Mouse (Mus musculus): Measurements from ENCODE around the gene Zswim3. TPM values are rescaled to one million over a fixed set of nuclear protein-coding genes. Genes with fewer than 3 reads are reported as not detected.

Zswim3 gene
- total and polyA plus RNA-seq, 2 experiments: 0.82 to 0.83 TPM

DNA sequence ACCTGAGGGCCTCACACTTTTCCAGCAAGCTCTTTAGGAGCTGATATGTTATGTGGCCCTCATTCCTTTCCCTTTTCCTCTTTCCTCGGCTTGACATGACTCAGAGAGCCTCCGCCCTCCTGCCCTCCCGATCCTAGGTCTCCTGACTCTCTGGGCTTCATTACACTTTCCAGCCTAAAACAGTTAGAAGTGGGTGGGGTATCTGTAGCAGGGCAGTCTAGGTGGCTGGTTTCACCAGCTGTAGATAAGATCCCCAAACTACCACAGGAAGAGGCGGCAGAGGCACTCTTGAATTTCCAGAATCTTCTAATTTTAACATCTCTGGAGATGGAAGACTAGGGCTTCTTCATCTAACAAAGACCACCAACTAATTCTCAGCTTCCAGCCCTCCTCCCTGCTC is 59.7 kb downstream of the Zswim3 start:
- Histone ChIP-seq H3K9ac (ENCODE audit: low read depth, low read length) (no peak overlapping the region), H3K4me3 (ENCODE audit: insufficient read depth, low read depth, low read length) (no peak overlapping the region), H3K79me2 (ENCODE audit: control insufficient read depth, insufficient read depth, low read length) (no peaks in the 10 kb centered on the region), H3K27me3 (ENCODE audit: control insufficient read depth, insufficient read depth, low read length) (no peaks in the 10 kb centered on the region), H3K36me3 (ENCODE audit: control insufficient read depth, insufficient read depth, low read length) (no peaks in the 10 kb centered on the region), H3K27ac (replicated peaks; ENCODE audit: insufficient read depth, low read depth, low read length) (no peak overlapping the region), H3K4me1 (ENCODE audit: control insufficient read depth, insufficient read depth, low read length) (peaks cover 4% of the 10 kb centered on the region; the same call in 1 of the 2 replicates)
- TF ChIP-seq POLR2A (IDR thresholded peaks at IDR 0.05; ENCODE audit: extremely low read depth, insufficient read depth, low read length): no peak
- TF ChIP-seq CTCF (IDR thresholded peaks at IDR 0.05; ENCODE audit: low read depth, low read length): no peak
- WGBS: 78% methylated on average over 4 of the region's 4 CpGs
- no peak for DNase-seq (ENCODE audit: extremely low read depth, low read depth, low spot score)

DNA sequence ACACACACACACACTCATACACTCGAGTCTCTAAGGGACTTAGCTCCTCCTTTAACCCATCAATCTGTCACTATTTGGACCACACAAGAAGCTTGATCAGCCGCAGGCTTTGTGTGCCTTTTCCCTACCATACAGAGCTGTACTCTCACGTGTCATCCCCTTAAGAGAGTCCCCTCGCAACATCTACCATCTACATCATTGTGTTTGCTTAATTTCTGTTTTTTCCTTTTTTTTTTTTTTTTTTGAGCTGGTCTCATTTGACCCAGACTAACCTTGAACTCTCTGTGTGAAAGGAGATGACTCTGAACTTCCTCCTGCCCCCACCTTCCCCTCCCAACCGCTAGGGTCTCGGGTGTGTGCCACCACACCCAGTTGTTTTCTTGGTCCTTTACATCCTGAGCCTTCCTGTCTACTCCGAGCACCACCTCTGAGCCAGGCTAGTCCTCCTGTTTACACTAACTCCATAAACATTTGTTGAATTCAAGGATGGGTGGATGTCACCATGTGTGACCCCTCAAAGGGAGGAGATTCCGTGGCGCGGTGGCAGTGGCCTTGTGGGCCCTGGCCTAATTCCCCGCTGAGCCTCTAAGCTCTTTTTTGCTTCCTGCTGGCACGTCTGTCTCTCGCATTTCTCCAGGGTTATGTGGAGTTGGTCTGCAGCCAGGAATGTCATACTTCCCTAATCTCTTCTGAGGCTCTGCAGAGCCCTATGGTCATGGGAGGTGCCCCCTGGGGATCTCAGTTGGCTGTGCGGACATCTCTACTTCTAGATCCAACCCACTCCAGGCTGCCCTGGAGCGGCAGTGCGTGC is 62.0 kb downstream of the Zswim3 start:
- peaks cover 4% of the 10 kb centered on the region; the same call in 1 of the 2 replicates for H3K4me1 ChIP-seq (ENCODE audit: control insufficient read depth, insufficient read depth, low read length)
- H3K27ac ChIP-seq (replicated peaks; ENCODE audit: insufficient read depth, low read depth, low read length): peak overlapping the region; percentile 33
- no peaks in the 10 kb centered on the region for H3K36me3 ChIP-seq (ENCODE audit: control insufficient read depth, insufficient read depth, low read length)
- DNase-seq (ENCODE audit: extremely low read depth, low read depth, low spot score): peak; percentile 61
- peak overlapping the region; percentile 14; the same call in 1 of the 2 replicates for H3K9ac ChIP-seq (ENCODE audit: low read depth, low read length)
- TF ChIP-seq POLR2A (IDR thresholded peaks at IDR 0.05; ENCODE audit: extremely low read depth, insufficient read depth, low read length): no peak
- TF ChIP-seq CTCF (IDR thresholded peaks at IDR 0.05; ENCODE audit: low read depth, low read length): no peak
- no peaks in the 10 kb centered on the region for H3K79me2 ChIP-seq (ENCODE audit: control insufficient read depth, insufficient read depth, low read length)
- WGBS: 52% methylated on average over 16 of the region's 16 CpGs
- H3K4me3 ChIP-seq (ENCODE audit: insufficient read depth, low read depth, low read length): no peak overlapping the region
- H3K27me3 ChIP-seq (ENCODE audit: control insufficient read depth, insufficient read depth, low read length): no peaks in the 10 kb centered on the region

DNA sequence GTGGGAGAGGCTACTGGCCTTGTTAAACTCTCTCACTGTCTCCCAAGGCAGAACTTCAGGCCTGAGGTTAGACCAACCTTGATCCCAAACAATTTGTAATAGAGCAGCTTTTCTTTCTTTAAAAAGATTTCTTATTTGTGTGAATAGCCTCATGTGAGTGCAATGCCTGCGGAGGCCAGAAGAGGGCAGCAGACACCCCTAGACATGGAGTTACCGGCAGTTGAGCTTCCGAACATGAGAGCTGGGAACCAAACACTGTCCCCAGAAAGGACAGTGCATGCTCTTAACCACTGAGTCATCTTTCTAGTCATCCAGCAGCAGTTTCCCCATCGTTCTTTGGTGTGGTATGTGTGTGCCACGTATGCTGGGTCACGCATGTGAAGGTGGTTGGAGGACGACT is 62.7 kb downstream of the Zswim3 start:
- Histone ChIP-seq H3K4me1 (ENCODE audit: control insufficient read depth, insufficient read depth, low read length) (peaks cover 4% of the 10 kb centered on the region; the same call in 1 of the 2 replicates), H3K4me3 (ENCODE audit: insufficient read depth, low read depth, low read length) (no peak overlapping the region), H3K79me2 (ENCODE audit: control insufficient read depth, insufficient read depth, low read length) (no peaks in the 10 kb centered on the region), H3K9ac (ENCODE audit: low read depth, low read length) (no peak overlapping the region), H3K27ac (replicated peaks; ENCODE audit: insufficient read depth, low read depth, low read length) (peak overlapping the region; percentile 33), H3K36me3 (ENCODE audit: control insufficient read depth, insufficient read depth, low read length) (no peaks in the 10 kb centered on the region), H3K27me3 (ENCODE audit: control insufficient read depth, insufficient read depth, low read length) (no peaks in the 10 kb centered on the region)
- TF ChIP-seq CTCF (IDR thresholded peaks at IDR 0.05; ENCODE audit: low read depth, low read length) (peak; percentile 75), POLR2A (IDR thresholded peaks at IDR 0.05; ENCODE audit: extremely low read depth, insufficient read depth, low read length) (no peak)
- DNase-seq (ENCODE audit: extremely low read depth, low read depth, low spot score): no peak
- 88% methylated on average over 7 of the region's 7 CpGs for WGBS

- peaks cover 4% of the 10 kb centered on the region; the same call in 1 of the 2 replicates for H3K4me1 ChIP-seq (ENCODE audit: control insufficient read depth, insufficient read depth, low read length)
- H3K79me2 ChIP-seq (ENCODE audit: control insufficient read depth, insufficient read depth, low read length): no peaks in the 10 kb centered on the region
- no peak for TF ChIP-seq POLR2A (IDR thresholded peaks at IDR 0.05; ENCODE audit: extremely low read depth, insufficient read depth, low read length)
- no peak overlapping the region for H3K4me3 ChIP-seq (ENCODE audit: insufficient read depth, low read depth, low read length)
- peak; percentile 51 for DNase-seq (ENCODE audit: extremely low read depth, low read depth, low spot score)
- H3K9ac ChIP-seq (ENCODE audit: low read depth, low read length): no peak overlapping the region
- H3K27ac ChIP-seq (replicated peaks; ENCODE audit: insufficient read depth, low read depth, low read length): no peak overlapping the region
- H3K36me3 ChIP-seq (ENCODE audit: control insufficient read depth, insufficient read depth, low read length): no peaks in the 10 kb centered on the region
- WGBS: 76% methylated on average over 7 of the region's 7 CpGs
- H3K27me3 ChIP-seq (ENCODE audit: control insufficient read depth, insufficient read depth, low read length): no peaks in the 10 kb centered on the region
Measured at GRCm38 (mm10) chr2:164868491-164868890, 63.6 kb downstream of the Zswim3 start.

Other genes with a start within 250 kb of the Zswim3 start
- gene Wfdc2, start 242.7 kb upstream of the Zswim3 start, total RNA-seq (2014; rRNA removed): 4.6 and 8.5 TPM in 2 replicates
- 9.9 and 18.9 TPM in 2 replicates for gene Wfdc2, start 242.7 kb upstream of the Zswim3 start, polyA plus RNA-seq (2012; rRNA removed)
- gene Spint3, start 231.6 kb upstream of the Zswim3 start, total RNA-seq (2014; rRNA removed): not detected in 2 replicates
- gene Spint3, start 231.6 kb upstream of the Zswim3 start, polyA plus RNA-seq (2012; rRNA removed): not detected in 2 replicates
- gene Wfdc6a, start 219.7 kb upstream of the Zswim3 start, total RNA-seq (2014; rRNA removed): not detected in 2 replicates
- 0.11 TPM in 1 of 2 replicates, not detected in the other for gene Wfdc6a, start 219.7 kb upstream of the Zswim3 start, polyA plus RNA-seq (2012; rRNA removed)
- gene Eppin, start 211.5 kb upstream of the Zswim3 start, total RNA-seq (2014; rRNA removed): not detected in 2 replicates
- not detected in 2 replicates for gene Eppin, start 211.5 kb upstream of the Zswim3 start, polyA plus RNA-seq (2012; rRNA removed)
- not detected in 2 replicates for gene Wfdc6b, start 191.6 kb upstream of the Zswim3 start, total RNA-seq (2014; rRNA removed)
- gene Wfdc6b, start 191.6 kb upstream of the Zswim3 start, polyA plus RNA-seq (2012; rRNA removed): not detected in 2 replicates
- gene Wfdc8, start 191.5 kb upstream of the Zswim3 start, total RNA-seq (2014; rRNA removed): not detected in 2 replicates
- gene Wfdc8, start 191.5 kb upstream of the Zswim3 start, polyA plus RNA-seq (2012; rRNA removed): not detected in 2 replicates
- gene Wfdc16, start 166.3 kb upstream of the Zswim3 start, total RNA-seq (2014; rRNA removed): not detected in 2 replicates
- gene Wfdc16, start 166.3 kb upstream of the Zswim3 start, polyA plus RNA-seq (2012; rRNA removed): 0.07 TPM in 1 of 2 replicates, not detected in the other
- gene Wfdc10, start 149.1 kb upstream of the Zswim3 start, total RNA-seq (2014; rRNA removed): not detected in 2 replicates
- gene Wfdc10, start 149.1 kb upstream of the Zswim3 start, polyA plus RNA-seq (2012; rRNA removed): not detected in 2 replicates
- not detected in 2 replicates for gene Wfdc9, start 148.5 kb upstream of the Zswim3 start, total RNA-seq (2014; rRNA removed)
- not detected in 2 replicates for gene Wfdc9, start 148.5 kb upstream of the Zswim3 start, polyA plus RNA-seq (2012; rRNA removed)
- gene Wfdc11, start 131.0 kb upstream of the Zswim3 start, total RNA-seq (2014; rRNA removed): not detected in 2 replicates
- not detected in 2 replicates for gene Wfdc11, start 131.0 kb upstream of the Zswim3 start, polyA plus RNA-seq (2012; rRNA removed)
- gene Wfdc13, start 120.0 kb upstream of the Zswim3 start, total RNA-seq (2014; rRNA removed): not detected in 2 replicates
- not detected in 2 replicates for gene Wfdc13, start 120.0 kb upstream of the Zswim3 start, polyA plus RNA-seq (2012; rRNA removed)
- not detected in 2 replicates for gene Spint4, start 106.6 kb upstream of the Zswim3 start, total RNA-seq (2014; rRNA removed)
- gene Spint4, start 106.6 kb upstream of the Zswim3 start, polyA plus RNA-seq (2012; rRNA removed): not detected in 2 replicates
- gene Spint5, start 89.8 kb upstream of the Zswim3 start, total RNA-seq (2014; rRNA removed): not detected in 2 replicates
- gene Spint5, start 89.8 kb upstream of the Zswim3 start, polyA plus RNA-seq (2012; rRNA removed): not detected in 2 replicates
- 0.09 and 0.81 TPM in 2 replicates for gene Wfdc3, start 59.2 kb upstream of the Zswim3 start, total RNA-seq (2014; rRNA removed)
- gene Wfdc3, start 59.2 kb upstream of the Zswim3 start, polyA plus RNA-seq (2012; rRNA removed): 0.07 and 0.21 TPM in 2 replicates
- gene Dnttip1, start 59.1 kb upstream of the Zswim3 start, total RNA-seq (2014; rRNA removed): 11.8 and 12.9 TPM in 2 replicates
- gene Dnttip1, start 59.1 kb upstream of the Zswim3 start, polyA plus RNA-seq (2012; rRNA removed): 11.9 and 17.6 TPM in 2 replicates
- 0.18 and 1.9 TPM in 2 replicates for gene Ube2c, start 35.2 kb upstream of the Zswim3 start, total RNA-seq (2014; rRNA removed)
- 1.2 and 1.5 TPM in 2 replicates for gene Ube2c, start 35.2 kb upstream of the Zswim3 start, polyA plus RNA-seq (2012; rRNA removed)
- 6.1 TPM in 1 of 2 replicates, not detected in the other for gene Tnnc2, start 25.1 kb upstream of the Zswim3 start, total RNA-seq (2014; rRNA removed)
- gene Tnnc2, start 25.1 kb upstream of the Zswim3 start, polyA plus RNA-seq (2012; rRNA removed): not detected in 2 replicates
- gene Snx21, start 19.3 kb upstream of the Zswim3 start, total RNA-seq (2014; rRNA removed): 10.8 and 12.6 TPM in 2 replicates
- 14.4 and 14.6 TPM in 2 replicates for gene Snx21, start 19.3 kb upstream of the Zswim3 start, polyA plus RNA-seq (2012; rRNA removed)
- gene Acot8, start 216 bp upstream of the Zswim3 start, total RNA-seq (2014; rRNA removed): 19.4 and 25.8 TPM in 2 replicates
- 46.1 and 53.2 TPM in 2 replicates for gene Acot8, start 216 bp upstream of the Zswim3 start, polyA plus RNA-seq (2012; rRNA removed)
- 0.55 and 0.81 TPM in 2 replicates for gene Zswim1, start 17.6 kb downstream of the Zswim3 start, total RNA-seq (2014; rRNA removed)
- 3.2 and 4.4 TPM in 2 replicates for gene Zswim1, start 17.6 kb downstream of the Zswim3 start, polyA plus RNA-seq (2012; rRNA removed)
- 0.18 TPM in 1 of 2 replicates, not detected in the other for gene Spata25, start 23.4 kb downstream of the Zswim3 start, total RNA-seq (2014; rRNA removed)
- gene Spata25, start 23.4 kb downstream of the Zswim3 start, polyA plus RNA-seq (2012; rRNA removed): not detected in 2 replicates
- gene Ctsa, start 27.8 kb downstream of the Zswim3 start, total RNA-seq (2014; rRNA removed): 112 and 135 TPM in 2 replicates
- gene Ctsa, start 27.8 kb downstream of the Zswim3 start, polyA plus RNA-seq (2012; rRNA removed): 164 and 279 TPM in 2 replicates
- 1.6 and 2.3 TPM in 2 replicates for gene Neurl2, start 28.4 kb downstream of the Zswim3 start, total RNA-seq (2014; rRNA removed)
- 4.5 and 5.6 TPM in 2 replicates for gene Neurl2, start 28.4 kb downstream of the Zswim3 start, polyA plus RNA-seq (2012; rRNA removed)
- gene Pltp, start 52.6 kb downstream of the Zswim3 start, total RNA-seq (2014; rRNA removed): 21.7 and 22.1 TPM in 2 replicates
- 49.7 and 92.8 TPM in 2 replicates for gene Pltp, start 52.6 kb downstream of the Zswim3 start, polyA plus RNA-seq (2012; rRNA removed)
- gene Pcif1, start 74.2 kb downstream of the Zswim3 start, total RNA-seq (2014; rRNA removed): 9.1 and 12.9 TPM in 2 replicates
- 20.2 and 21.3 TPM in 2 replicates for gene Pcif1, start 74.2 kb downstream of the Zswim3 start, polyA plus RNA-seq (2012; rRNA removed)
- gene Zfp335, start 106.7 kb downstream of the Zswim3 start, total RNA-seq (2014; rRNA removed): 2.4 and 4.0 TPM in 2 replicates
- 13.5 and 18.9 TPM in 2 replicates for gene Zfp335, start 106.7 kb downstream of the Zswim3 start, polyA plus RNA-seq (2012; rRNA removed)
- gene Mmp9, start 135.7 kb downstream of the Zswim3 start, total RNA-seq (2014; rRNA removed): 0.20 and 0.65 TPM in 2 replicates
- gene Mmp9, start 135.7 kb downstream of the Zswim3 start, polyA plus RNA-seq (2012; rRNA removed): 0.55 and 0.70 TPM in 2 replicates
- gene Slc12a5, start 155.7 kb downstream of the Zswim3 start, total RNA-seq (2014; rRNA removed): 0.46 and 0.54 TPM in 2 replicates
- 0.85 and 1.1 TPM in 2 replicates for gene Slc12a5, start 155.7 kb downstream of the Zswim3 start, polyA plus RNA-seq (2012; rRNA removed)
- 4.3 and 6.8 TPM in 2 replicates for gene Ncoa5, start 229.8 kb downstream of the Zswim3 start, total RNA-seq (2014; rRNA removed)
- 9.2 and 11.5 TPM in 2 replicates for gene Ncoa5, start 229.8 kb downstream of the Zswim3 start, polyA plus RNA-seq (2012; rRNA removed)

Data from liver, adult 2 months (tissue).